Mouse (Mus musculus) left cerebral cortex, postnatal 36 days (tissue): ENCODE data around the gene Ndufc2. TPM values are rescaled to one million over a fixed set of nuclear protein-coding genes. Genes with fewer than 3 reads are reported as not detected.

Source experiments
- DNase-seq, 2 experiments: peaks; one replicate each; pipeline ENCODE4 v3.0.0; 2021 to 2022; ENCODE audit warnings: low spot score in 2 of 2, mixed read lengths in 1 of 2
- intact Hi-C: fragments of 180-260 bp; cut with DNase I; formaldehyde crosslinking; loops from one replicate; pipeline ENCODE4 v1.15.1; 2025
- total RNA-seq, 2 experiments: library from RNA; stranded (reverse); gene quantifications; 2 replicates each; pipeline ENCODE4 v1.2.3; 2021

Ndufc2 gene
- total RNA-seq, 2 experiments from 2014 or later, result 202 to 220 TPM

DNA sequence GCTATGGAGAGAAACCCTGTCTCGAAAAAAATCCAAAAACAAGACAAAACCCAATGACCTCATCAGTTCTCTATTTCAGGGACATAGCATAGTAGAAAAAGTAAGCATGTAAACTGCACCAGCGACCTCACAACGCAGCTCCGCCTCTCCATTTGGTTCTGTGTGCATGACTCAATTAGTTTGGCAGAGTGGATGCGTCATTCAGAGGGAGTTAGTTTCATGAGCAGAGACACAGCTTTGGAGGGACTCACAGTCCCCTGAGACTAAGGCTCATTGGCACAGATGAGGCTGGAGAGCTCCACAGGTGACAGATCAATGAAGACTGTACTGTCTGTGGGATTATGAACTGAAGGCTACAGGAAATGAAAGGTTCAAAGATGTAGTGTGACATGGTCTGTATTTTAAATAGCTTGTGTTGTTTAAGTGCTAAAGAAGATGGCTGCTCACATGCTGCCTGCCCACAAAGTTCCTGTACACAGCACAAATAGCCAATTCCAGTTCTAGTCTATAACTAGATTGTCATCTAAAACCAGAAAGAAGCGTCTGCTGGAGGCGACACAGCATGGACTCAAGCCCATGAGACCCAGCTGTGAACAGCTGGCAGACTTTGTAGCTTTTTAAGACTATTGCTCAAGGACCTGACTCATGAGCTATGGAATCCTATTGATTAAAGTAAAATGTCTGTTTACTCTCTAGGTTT is 13.5 kb upstream of the Ndufc2 start:
- intact Hi-C loops, result no loop called here
- peak in 1 of 2 experiments; percentile 39 for DNase-seq

DNA sequence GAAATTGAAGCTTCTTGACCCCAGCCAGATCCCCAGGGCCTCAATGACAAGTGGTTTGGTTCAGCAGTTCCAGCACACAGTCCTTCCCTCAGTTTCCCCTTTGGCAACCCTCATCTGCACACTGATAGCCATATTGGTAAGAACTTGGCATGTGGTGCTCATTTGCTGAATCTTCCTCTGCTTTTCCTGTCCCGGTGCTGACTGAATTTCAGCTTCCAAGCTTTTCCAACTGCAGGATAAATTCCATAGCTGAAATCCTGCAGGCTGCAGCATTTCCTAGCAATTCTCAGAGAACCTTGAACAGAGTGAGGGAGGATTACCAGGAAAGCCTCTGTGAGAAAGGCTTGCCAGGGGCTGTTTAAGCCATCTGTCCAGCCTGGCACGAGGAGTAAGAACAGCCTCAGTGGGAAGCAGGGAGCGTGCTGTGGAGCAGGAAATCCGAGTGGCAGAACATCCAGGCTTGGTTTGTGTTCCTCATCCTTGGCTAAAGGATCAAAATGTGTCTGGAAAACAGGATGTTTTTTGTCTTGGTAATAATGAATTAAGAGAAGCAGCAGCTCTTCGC is 12.9 kb upstream of the Ndufc2 start:
- peak; percentile 81 to 84 for DNase-seq
- intact Hi-C loops, result no loop called here

DNA sequence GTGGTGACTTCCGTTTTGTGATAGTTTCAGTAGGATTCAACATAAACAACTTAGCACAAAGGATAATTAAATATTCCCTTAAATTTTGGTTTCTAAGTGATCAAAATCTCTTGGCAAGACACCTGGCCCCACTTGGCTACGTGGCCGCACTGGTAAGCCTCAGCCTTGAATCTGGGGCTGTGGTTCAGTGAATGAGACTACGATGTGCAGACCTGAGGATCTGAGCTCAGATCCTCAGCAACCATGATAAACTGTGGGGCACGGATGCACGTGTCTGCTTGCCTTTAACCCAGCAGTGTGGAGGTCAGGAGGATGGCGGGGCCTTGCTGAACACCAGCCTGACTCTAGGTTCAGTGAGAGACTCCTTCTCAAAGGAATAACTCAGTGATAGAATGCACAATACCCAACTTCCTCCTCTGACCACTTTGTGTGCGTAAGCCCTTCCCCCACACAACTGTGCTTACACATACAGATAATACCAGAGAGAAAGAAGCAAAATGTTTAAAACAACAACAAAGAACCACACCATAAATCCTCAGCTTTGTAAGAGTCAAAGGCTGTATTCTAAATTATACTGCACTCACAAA is 12.1 kb upstream of the Ndufc2 start:
- no peak for DNase-seq
- intact Hi-C loops, result no loop called here

DNA sequence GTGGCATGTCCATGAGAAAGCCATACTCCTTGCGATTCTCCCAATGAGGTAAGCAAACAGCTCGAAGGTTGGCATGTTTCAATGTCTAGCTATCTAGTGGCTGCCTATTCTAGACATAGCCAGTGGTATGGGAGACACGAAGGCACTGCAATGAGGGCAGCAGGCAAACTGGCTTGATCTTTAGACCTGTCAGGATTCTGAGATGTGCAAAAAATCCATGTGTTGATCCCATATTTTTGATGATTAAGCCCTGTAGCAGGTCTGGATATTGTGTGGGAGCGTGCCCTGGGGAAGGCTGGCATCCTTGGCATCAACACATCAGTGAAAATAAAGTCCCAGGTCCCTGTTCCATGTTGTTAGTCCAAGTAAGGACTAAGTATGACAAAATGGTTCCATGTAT is 11.3 kb upstream of the Ndufc2 start:
- no peak for DNase-seq
- intact Hi-C loops, result no loop called here

DNA sequence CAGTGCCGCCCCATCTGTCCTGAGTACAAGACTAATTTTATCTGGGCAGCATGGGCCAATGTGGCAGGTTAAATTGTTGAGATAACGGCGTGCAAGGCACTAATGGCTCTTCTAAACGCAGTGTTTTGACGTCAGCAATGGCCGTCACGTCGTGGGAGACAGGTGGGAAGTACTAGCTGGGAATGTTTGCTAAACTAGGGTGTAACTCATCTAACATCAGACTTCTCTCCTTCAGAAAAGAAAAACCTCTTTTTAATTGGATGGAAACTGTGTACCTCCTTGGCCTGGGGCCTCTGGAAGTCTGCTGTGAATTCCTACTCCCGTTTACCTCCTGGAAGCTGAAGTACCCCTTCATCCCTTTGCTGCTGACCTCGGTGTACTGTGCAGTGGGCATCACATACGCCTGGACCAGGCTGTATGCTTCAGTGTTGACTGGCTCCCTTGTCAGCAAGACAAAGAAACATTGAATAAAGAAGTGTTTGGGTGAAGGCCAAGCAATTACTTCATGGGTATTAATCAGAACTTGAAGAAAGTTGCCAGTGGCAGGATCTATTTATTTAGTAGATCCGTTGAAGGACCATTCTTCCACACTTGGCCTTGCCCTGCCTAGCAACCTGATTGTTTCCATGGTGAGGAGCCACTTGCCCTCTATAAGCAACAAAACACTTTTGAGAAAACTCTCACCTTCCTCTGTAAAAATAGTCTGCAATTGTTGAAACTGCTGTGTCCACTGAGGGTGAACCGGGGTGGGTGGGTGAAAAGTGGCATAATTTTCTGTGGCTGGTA is 8.3 kb upstream of the Ndufc2 start:
- intact Hi-C loops, result no loop called here
- DNase-seq, result no peak

DNA sequence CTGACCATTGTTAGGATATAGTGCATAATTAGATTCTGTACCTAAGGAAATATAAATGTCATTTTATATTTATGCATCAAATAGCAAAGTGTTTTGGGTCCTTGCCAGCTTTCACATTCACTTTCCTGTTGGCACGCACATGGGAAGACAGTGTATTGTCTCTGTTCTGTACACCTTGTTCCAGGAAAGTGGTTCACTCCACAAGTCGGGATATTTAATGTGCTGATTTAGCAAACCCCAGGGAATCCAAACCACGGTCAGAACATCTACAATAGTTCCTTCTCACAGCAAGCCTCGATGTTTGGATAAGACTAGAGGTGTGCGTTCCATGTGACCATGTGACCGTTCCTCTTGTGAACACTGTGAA is 7.7 kb upstream of the Ndufc2 start:
- no peak for DNase-seq
- intact Hi-C loops, result no loop called here

DNA sequence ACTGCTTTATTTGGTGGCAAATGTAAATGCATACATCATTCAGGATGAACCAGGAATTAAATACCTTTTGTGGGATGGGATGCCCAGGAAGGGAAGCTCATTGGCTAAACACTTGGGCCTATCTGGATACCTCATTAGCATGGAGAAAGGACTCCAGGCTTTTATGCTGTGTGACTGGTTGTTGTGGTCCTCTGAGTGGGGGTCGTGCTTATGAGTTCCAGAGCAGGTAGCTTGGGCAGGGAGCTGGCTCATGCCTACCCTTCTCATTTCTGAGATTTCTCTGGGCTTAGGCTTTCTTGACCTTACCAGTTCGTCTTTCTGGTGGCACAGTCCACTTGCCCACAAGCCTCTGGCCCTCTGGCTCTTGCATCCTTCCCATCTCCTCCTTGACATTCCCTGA is 5.4 kb upstream of the Ndufc2 start:
- intact Hi-C loops, result no loop called here
- no peak for DNase-seq

DNA sequence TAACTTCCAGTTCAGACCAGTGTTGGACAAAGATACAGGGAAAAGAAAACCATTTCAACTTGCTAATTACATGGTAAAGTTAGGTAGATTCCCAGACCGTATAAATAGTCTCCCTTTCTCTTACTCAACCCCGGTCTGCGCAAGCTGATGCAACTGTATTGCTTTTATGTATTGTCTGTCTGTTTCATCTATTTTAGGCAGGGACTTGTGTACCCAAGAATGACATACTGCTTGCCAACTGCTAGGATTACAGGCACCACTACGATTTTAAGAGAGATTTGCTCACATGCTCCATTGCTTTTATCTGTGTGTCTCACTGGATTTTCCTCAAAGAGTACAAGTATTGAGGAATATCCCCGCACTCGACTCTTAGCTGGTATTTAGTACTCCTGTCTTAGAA is 860 bp upstream of the Ndufc2 start:
- DNase-seq, result no peak
- intact Hi-C loops, result no loop called here

DNA sequence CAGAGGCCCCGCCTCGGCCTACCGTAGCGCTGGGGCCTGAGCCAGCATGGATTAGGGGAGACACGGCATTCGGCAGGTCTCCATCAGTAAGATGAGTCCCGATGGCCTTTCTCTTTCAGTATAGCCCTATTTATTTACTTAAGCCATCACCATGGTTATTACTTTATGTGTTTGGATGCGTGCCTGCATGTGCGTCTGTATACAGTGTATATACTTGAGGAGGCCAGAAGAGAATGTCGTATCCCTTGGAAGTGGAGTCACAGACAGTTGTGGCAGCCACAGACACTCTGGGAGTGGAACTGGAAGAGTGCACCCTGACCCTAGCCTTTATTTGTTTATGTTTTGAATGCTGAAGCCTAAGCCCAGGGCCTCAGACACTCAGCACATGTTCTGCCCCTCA is 7.3 kb downstream of the Ndufc2 start:
- intact Hi-C loops, result no loop called here
- no peak for DNase-seq

DNA sequence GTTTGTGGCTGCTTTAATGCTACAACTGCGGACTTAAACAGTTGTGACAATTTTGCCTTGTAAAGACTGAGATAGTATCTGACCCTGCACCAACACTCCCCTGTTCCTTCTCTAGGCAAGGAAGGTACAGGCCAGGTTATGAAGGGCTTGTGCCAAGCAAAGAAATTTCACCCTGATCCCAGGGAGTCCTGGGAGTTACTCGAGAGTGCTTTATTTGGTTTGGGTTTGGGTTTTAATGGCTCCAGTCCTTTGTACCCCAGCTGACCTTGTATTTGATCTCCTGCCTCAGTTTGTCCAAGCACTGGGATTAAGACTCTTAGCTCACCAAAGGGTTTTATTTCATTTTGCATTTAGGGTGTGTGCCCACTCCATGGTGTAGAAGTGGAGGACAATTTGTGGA is 11.3 kb downstream of the Ndufc2 start:
- no peak for DNase-seq
- intact Hi-C loops, result no loop called here

DNA sequence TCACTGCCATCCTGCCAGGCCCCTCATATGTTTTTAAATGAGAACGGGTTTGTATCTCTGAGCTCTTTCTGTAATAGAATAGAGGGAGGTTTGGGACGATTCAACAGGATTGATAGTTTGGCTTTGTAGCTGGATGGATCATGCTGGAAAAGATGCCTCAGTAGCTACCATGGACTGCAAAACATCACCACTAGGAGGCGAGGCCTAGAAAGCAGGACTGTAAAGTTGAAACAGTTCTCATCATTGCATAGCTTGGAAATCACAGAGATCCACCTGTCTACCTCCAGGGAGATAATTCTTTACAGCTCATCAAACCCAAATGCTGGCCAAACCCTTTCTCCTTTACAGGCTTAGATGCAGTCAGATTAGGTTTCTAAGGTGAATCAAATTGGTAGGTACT is 11.8 kb downstream of the Ndufc2 start:
- DNase-seq, result no peak
- intact Hi-C loops, result no loop called here

DNA sequence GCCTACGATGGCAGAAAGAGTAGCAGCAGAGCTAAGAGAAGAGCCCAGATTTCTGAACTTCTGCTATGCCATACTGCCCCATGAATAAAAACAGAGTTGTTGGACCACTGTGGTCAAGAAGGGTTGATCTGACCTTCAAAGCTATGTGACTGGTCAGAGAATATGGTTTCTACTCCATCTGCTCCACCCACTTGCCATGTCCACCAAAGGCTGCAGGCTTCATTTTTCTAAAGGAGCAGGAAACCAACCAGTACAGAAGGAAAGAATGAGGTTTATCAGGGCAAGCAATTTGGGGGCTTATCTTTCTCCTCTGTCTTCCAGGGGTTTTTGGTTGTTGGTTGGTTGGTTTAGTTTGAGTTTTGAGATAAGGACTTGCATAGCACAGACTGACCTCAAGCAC is 14.2 kb downstream of the Ndufc2 start:
- DNase-seq, result no peak
- intact Hi-C loops, result no loop called here

DNA sequence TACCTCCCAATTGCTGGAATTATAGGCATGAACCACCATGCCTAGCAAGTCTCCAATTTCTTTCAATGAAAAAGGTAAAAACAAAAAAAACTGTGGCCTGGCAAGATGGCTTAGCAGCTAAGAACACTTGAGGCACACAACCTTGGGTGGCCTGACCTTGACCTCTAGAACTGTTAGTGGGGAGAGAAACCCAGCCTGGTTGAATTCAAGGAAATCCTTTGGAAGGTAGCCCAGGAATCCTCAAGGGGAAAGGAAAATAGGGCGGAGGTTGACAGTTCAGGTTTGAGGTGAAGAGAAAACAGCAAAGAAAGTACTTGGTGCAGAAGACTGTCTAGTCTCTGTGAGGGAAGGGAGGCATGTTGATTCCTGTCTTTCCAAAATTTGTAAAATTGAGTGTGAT is 14.6 kb downstream of the Ndufc2 start:
- intact Hi-C loops, result no loop called here
- no peak for DNase-seq

DNA sequence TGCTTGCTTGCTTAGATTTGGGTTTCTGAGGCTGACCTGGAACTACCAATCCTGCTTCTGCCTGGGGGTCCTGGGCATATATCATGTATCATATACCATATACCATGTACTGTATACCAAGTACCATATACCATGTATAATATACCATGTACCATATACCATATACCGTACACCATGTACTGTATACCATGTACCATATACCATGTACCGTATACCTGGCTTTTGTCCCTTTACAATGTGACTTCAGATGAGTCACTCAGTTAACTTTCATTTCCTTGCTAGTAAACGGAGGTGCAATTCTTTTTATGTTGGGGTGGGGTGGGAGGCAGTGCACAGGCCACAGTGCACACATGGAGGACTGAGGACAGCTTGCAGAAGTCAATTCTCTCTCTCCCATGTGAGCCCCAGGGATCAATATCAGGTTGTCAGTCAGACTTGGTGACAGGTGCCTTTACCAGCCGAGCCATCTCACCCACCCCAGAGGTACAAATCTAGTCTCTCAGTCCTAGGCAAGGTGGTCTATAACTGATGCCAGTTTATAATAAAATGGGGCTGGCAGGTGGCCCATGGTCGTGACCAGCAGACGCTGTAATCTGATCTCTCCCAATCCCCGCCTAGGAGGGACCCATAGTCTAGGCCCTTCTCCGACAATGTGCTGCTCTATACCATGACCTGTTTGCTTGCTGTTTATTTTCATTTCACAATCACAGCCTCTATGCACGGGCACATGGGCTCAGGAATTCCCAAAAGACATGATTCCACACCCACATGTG is 15.3 kb downstream of the Ndufc2 start:
- intact Hi-C loops, result no loop called here
- DNase-seq, result no peak

DNA sequence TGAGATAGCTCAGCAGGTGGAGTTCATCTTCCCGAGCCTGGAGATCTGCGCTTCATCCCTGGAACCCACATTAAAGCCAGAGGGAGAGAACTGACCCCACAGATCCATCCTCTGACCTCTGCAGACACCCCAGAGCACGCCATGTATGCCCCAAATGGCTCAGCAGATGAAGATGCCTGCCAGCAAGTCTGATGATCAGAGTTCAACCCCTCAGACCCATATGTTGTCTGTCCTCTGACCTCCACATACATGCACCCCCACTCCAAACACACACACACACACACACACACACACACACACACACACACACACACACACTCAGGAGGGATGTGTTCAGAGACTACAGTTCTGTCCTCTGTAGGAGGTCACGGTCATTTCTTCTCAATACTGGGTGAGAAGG is 16.7 kb downstream of the Ndufc2 start:
- no peak for DNase-seq

DNA sequence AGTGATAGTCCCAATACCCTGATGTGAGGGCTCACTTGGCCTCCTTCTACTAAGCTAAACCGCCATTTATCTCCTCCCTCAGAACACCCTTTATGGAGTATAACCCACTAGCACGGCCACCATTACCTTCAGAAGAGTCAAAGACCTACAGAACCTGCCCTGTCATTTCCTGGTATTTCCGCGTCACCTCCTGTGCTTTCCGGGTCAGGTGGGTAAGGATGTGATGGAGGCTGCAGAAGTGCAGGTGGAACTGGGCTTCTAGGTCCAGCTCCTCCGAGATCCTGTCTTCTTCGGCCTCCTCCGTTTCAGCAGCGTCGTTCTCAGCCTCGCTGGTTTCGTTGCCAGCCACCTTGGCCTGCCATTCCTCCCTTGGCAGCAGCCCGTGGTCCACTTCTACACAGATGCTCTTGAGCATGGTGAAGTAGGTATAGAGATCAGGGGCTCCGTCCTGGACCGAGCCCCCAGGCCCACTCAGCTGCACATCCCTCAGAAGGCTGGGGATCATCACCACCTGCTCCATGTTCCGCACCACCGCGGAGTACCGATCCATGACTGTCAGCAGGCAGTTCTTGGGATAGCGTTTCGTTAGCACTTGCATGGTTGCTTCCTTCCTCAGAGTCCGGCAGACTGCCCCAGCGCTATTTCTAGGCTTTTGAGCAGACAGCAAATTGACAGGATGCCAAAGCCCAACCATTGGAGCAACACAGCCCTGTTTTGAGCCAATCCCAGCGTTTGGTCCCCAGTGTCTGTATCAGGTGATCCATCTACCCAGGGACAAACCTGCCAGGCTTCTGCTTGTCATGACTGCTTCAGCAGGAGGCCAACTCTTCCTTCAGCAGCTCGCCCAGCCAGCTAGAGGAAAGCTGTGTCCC is 17.3 kb downstream of the Ndufc2 start, which contains the start of gene Thrsp:
TSS of gene Thrsp (minus strand) at position 825 of the 872 bp plus-strand sequence.
- DNase-seq, result peak; percentile 61 to 69
- intact Hi-C loops, result no loop called here

More for the DNA sequence above, 16.7 kb downstream of the Ndufc2 start:
- intact Hi-C loops, result no loop called here

DNA sequence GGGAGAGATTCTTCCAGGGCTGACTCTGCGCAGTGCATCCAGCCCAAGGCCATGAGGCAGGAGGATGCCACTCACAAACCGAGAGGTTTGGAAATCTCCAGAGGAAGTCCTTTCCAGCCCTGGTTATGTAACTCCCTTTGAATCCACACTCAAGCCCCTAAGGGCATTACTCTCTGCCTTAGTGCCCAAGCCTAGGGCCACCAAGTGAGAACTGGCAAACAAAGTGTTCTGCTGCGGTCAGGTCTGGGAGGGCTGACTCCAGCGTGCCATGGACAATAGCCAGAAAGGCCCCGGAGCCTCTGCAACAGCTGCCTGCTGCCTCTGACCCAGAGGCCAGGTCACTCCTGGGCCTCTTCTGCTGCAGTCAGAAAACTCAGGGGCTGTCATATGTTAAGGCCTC is 18.9 kb downstream of the Ndufc2 start:
- no peak for DNase-seq
- intact Hi-C loops, result no loop called here

DNA sequence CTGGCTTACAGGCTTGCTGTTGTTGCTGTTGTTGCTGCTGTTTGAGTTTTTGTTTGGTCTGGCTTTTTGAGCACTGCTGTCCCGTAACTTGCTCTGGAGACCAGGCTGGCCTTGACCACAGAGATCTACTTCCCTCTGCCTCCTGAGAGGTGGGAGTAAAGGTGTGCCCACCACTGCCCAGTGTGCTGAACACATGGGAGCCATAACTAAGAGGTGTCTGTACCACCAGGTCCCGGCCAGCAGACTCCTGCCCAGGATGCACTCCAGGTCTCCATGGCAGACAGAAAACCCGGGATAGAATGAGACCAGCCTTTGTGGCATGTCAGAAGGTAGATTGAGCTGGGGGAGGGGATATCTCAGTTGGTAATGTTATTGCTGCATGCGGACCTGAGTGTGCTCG is 19.4 kb downstream of the Ndufc2 start:
- no peak for DNase-seq
- intact Hi-C loops, result no loop called here

DNA sequence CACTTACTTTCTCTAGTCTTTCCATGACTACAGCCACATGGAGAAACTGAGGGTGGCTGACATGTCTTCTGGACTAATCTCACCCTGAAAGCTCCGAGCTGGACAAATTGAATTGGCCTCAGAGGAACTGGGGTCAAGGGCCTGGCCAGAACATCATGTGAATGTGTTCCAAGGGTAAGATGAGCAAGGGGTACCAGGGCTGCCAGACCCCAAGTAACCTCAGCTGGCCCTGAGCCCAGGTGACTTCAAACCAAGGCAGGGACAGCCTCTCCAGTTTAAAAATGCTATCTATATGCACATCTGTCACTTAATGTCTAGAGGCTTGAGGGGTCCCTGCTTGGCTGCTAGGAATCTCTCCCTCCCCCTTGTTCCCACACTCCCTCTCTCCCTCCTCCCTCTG is 20.6 kb downstream of the Ndufc2 start:
- DNase-seq, result no peak
- intact Hi-C loops, result loop anchor here (10.0 kb wide), 1 partner anchor 254 kb away; no protein-coding TSS in a partner anchor
